Mouse (Mus musculus) layer of hippocampus, adult 11-12 months (tissue): ENCODE measurements around the gene Ptpn13.

ENCODE experiments used
- DNase-seq: peaks from one replicate; pipeline ENCODE4 v3.0.0; 2022; ENCODE audit warnings: low spot score

Gene Ptpn13

DNA sequence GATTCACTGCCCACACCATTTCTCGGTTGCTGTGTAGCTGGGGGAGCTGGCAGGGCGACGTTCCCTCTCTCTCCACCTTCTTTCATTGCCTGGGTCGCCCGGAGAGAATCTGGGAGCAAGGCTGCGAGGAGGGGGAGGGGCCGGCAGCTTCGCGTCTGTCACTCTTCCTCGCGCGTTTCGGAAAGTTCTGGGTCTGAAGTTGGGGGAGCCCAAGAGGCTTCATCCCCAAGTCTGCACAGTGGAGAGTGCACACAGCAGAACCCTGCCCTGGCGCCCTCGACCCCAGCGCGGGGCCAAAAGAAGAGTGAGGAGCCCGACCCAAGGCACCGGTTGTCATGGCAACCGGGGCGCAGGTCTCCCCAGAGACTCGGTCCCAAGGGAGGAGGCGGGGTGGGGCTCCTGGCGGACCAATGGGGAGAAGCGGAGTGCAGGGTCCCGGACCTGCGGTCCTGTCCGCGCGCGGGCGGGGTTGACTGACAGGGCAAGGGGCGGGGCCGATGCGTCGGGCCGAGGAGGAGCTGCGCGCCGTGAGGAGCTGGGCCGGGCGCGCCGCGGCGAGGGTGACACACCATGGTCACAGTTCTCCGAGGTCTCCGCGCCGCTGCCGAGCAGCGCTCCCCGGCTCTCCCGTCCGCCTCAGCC lies at the start of gene Ptpn13:
TSS of gene Ptpn13 (plus strand) at position 515 of the 642 bp plus-strand sequence.
- DNase-seq = peak; percentile 89

DNA sequence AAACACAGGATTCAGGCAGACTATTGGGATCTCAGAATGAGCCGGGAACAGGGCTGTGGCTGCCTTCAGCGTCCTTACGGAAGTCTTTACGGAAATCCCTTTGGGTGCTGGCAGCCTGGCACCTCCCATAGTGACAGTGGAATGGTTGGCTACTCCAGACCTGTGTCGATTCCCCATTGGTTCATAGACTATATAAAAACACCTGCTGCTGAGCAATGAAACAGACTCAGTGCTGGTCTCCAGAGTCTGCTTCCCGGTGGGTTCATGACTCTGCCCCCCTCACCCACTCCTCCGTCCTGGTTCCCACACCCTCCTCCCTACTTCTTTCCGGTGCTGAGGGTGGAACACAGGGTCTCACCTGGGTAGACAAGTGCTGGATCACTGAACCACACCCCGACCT lies 49.8 kb upstream of the Ptpn13 start:
- no peak for DNase-seq

DNA sequence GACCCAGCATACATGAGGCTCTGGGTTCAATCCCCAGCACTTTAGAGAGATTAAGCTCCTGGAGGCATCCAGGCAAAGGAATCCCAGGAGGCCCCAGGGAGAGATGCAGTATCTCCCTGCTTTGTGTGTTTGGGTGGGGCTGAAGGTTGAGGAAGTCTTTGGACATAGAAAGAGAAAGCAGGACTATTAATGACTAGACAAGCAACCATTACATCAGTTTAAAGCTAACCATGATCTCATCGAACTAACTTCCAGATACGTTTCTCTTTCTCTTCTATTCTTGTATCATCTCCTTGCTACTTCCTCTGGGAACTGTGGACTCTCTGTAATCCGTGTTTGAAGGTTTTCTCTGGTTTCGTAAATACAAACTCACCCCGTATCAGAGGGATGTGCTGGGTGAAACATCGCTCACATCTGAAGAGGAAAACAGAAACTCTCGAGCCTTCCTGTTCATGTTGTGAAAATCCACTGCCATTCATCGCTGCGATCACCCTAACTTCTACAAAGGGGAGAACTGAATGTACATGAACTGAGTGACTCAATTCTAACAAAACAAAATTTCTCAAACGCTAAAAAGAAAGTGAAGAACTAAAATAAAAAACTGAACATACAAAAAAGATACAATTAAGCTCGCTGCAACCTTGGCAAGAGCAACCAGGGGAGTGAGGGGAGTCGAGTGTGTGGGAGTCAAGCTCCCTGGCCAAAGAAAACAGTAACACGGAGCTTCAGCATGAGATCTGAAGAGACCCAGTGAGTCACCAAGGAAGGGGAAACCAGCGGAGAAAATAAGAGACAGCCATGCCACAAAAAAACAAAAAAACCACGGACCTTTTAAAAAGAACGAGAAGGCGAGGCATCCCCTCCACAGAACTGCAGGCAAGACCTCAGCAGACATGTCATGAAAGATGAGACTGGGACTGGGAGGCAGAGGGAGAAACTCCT lies 48.4 kb upstream of the Ptpn13 start:
- no peak for DNase-seq

DNA sequence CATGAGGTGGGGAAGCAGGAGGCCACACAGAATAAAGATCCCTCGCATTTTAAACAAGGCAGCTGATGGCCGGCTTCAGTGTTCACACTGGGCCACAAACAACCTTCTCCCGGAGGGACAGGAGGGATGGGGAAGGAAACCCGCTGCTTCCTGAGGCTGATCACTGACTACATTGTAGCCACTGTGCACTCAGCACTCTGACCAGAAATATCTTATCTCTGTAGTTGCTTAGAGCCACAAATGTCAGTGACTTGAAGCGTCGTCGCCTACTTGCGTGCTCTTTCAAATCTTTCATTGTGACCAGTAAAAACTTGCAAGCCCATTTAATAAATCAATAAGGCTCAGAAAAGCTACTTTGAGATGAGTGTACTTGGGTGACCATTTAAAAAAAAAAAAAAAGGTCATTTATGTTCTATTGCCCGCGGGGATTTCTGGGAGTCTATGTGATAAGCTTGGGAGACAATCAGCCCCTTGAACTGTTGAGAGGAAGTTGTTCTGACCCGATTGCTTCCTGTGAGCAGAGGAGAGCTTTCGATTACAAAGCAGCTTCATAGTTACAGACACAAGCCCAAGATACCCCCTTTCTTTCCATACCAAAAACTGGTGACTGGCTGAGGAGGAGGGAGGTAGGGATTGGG lies 47.4 kb upstream of the Ptpn13 start:
- no peak for DNase-seq

DNA sequence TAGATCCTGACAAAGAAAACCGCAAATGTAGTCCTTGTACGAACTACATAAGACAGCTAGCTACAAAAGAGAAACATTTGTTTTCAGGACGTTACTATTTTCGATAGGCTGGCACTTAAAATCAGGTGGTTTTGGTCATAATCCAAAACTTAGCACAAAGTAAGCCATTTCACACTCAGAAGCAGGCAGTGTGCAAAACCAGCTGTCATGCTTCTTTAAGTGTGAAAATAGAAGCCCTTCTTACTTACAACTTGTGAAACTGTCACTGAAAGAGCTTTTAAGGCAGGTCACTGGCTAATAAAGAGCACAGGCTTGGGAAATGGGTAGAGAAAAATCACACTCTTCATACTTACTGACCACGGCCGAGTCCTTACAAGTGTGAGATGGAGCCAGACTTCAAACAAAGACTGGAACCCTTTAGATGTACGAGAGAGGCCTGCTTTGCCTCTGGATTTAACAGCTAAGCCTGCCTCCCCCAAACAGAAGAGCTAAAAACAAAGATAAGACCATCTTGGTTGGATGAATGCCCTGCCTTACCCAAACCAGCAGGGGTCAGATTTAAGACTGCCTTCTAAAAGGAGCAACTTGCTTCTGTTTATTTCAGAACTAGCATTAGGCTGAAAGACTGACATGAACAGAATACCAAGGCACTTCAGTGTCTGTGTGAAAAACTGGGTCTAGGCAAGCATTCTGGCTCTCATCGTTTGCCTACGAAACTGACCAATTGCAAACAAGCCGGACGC lies 44.0 kb upstream of the Ptpn13 start:
- DNase-seq = no peak

DNA sequence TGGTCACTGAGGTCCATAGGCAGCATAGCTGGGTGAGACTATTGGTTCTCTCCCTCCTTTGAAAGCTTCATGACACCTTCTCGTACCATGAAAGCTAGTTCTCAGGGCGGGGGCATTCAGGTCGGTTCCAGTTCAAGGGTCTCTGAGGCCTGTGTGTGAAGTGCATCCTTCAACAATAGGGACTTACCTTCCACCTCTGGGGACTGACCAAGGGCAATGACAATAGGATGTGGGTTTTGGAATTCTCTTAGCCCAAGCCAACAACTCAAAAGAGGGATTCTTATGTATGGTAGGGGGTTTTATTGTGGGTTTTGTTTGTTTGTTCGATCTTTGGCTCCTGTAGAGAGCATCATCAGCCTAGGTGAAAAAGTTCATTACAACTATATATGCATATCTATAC lies 42.0 kb upstream of the Ptpn13 start:
- no peak for DNase-seq

DNA sequence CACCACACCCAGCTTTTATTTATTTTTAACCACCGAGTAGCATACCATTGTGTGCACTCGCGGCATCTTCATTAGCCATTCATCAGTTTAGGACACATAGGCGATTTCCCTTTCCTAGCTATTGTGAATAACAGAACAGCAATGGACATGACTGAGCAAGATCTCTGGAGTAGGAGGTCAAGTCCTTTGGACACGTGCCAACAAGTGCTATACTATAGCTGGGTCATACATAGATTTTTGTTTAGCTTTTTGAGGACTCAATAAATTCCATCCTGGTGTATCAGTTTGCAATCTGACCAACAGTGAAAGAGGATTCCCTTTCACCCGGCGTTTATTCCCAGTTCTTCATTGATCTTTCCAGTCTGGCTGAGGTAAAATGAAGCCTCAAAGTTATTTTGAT lies 41.0 kb upstream of the Ptpn13 start:
- no peak for DNase-seq

DNA sequence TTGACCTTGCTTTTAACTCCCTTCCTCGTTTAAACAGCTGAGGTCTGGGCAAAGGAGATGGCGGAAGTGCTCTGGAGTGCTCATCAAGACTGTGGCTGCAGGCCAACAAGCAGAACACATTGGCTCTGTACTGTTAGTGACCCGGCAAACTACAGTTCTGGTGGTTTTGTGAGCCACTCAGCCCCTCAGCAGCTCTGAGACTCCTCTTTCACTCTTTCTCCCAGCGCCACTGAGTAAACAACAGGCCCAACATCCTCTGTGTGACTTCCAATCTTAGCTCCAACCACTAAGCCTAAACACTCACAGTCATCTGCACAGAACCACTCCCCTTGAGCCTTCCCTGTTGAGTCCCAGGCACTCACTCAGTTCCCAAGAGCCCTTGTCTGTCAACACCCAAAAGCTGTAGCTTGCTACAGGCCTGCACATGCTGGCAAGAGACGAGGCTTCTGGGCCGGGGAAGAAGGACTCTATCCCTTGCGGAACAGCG lies 37.4 kb upstream of the Ptpn13 start:
- no peak for DNase-seq

DNA sequence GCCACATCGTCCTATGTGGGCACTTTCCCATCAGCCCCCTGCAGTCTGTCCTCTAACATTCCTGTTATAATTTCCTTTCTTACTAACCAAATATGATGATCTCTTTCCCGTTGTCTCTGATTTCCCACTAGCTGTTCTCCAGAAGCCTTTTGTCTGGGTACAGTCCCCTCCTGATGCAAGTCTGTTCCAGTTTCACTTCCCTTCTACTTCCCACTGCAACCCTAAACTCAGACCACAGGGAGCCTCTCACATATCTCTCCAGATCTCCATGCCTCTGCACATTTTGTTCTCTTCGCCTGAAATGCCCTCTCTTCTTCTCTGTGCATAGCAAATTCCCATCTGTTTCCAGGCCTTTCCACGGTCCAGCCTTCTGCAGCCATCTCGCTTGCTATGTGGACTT lies 35.6 kb upstream of the Ptpn13 start:
- DNase-seq = no peak

DNA sequence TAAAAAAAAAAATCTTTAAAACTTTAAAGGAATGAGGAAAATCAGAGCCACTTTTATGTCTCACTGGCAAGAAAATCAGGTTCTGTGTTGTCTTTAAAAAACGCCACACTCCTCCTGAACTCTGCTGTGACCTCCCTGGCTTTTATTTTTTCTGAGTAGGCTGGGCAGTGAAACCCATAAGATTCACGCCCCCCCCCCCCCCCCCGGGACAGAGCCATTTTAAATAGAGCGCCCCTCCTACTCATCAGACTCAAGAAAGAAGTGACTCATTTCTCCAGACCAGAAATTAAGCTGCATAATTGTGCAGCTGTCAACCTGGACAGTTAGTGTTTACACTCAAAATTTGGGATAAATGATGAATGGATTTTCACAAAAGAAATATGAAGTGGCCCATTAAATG lies 31.8 kb upstream of the Ptpn13 start:
- no peak for DNase-seq

DNA sequence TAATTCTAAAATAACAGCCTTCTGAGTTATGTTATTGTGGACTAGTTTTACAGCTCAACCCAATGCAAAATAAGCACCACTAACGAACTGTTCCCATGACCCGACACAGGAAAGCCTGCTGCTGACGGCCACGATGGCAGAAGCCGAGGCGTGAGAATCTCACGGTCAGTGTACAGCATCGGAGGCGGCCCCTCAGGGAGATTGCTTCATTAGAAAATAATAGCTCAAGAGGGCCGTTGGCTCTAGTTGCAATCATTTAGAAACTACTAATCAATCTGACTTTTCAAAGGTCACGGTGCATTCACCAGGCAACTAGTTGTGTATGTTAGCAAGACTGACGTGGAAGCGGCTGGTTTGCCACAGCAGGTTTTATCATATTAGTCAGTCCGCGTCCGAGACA lies 31.2 kb upstream of the Ptpn13 start:
- no peak for DNase-seq

DNA sequence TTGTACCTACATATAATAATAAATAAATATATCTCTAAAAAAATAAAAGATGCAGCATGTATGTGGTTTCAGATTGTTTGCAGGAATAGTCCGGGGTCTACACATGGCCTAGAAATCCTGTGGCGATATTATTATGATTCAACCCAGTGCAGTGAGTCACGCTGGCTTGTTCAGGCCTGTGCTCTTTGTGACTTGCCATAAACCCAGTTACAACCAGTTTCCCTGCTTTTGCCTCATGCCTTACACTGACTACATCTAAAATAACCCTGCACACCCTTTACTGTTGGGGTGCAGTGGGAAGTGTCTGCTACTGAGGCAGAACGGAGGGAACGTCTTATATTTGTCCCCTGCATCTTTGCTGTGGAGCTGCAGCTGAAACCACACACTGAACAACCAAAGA lies 29.3 kb upstream of the Ptpn13 start:
- DNase-seq = no peak

DNA sequence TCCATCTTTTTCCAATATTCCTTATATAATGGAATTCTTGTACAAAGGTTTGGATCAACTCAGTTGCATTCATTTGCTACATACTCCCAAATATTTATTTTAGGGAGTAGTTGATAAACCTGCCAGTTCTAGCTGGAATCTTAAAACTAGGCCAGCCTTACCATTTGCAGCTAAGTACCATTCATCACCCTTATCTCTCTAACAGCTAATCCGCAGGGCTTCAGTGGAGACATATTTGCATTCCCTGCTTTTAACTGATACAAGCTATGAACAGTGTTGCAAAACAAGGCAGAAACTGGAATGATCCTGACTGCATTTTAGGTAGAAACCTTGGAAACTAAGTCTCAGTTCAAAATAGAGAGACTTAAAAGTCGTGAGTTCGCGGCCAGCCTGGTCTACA lies 27.6 kb upstream of the Ptpn13 start:
- DNase-seq = no peak

DNA sequence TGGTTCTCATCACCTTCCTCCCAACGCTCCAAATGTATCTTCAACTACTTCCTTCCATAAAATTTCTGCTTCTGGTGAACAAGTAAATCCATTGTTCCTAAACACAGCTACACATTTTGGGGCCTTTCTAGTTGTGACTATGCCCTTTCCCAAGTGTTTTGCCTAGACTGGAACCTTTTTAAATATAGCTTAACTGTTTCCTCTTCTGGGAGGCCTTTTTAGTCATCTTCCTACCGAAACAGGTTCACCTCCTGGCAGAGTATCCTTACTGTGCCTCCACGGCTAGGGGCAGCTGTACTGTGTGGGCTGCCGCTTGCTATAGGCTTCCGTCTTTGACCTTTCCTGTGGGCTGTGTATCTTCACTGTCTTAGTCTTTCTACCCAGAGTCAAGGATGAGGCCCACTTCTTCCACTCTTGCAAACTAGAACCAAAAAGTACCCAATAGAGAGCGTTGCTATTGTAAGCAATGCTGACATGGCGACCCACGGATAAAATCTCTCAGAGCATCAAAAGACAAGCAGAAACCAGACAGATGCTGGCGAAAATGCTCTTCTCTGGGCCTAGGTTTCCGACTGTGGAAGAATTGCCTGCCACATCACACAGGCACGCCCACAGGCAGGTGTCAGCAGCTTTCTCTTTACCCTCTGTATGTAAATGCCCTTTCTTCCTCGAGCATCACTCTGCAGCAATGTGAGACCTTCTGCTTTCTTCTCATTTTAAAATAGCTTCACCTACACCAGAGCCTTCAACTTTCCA lies 20.6 kb upstream of the Ptpn13 start:
- DNase-seq = no peak

DNA sequence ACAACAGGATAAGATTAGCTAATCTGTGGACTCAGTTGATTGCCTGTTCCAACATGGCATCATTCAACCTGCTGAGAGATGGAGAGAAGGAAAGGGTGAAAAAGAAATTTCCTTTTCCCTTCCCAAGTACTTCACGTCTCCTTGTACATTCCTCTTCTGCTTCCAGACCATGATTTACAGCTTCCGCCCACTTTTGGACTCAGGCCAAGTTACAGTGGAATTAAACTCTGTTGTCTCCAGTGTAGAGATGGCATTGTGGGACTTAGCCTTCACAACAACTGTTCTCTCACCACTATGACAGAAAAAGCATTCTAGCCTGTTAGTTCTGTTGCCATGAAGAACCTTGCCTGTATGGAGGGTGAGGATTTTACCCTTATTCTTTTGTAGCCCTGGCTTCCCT lies 19.1 kb upstream of the Ptpn13 start:
- DNase-seq = no peak

DNA sequence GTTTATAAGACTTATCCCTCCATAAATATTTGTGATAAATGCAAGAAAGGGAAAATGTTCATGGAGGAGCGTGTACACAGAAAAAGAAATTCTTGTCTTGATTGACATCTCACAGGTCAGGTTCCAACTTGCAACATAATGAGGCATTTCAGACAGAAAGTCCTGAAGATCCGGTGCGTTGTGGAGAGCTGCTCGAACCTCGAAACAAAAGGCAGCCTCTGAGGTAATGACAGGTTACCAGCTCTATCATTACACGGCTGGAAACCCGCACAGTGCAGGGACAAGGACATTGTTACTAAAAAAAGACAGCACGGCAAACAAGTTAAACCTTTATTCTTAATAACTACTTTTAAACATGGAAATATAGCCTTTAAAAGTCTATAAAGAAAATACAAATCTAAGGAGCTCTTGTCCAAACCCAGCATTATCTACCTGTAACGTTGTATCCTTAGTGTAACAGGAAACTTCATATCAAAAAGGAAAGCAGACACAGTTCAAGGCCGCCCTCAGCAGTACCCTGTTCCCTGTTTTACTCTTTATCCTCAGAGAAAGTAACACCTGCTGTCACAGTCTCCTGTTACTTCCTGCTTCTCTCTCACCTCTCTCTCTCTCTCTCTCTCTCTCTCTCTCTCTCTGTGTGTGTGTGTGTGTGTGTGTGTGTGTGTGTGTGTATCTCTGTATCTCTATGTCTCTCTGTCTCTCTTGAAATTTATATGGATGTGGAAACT lies 12.8 kb upstream of the Ptpn13 start:
- no peak for DNase-seq

DNA sequence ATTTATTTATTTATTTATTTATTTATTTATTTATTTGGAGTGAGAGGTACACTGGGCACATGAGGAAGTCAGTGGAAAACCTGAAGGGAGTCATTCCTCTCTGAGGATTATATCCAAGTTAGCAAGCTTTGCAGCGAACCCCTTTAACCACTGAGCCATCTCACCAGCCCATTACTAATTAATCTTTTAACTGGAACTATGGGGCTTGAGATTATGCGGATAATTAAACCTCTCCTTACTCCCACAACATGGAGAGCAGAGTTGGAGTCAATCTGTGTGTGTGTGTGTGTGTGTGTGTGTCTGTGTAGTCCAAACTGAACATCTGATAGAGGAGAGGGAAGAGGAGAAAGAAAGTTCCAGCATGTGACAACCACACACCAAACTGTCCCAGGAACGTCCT lies 10.4 kb upstream of the Ptpn13 start:
- DNase-seq = no peak

DNA sequence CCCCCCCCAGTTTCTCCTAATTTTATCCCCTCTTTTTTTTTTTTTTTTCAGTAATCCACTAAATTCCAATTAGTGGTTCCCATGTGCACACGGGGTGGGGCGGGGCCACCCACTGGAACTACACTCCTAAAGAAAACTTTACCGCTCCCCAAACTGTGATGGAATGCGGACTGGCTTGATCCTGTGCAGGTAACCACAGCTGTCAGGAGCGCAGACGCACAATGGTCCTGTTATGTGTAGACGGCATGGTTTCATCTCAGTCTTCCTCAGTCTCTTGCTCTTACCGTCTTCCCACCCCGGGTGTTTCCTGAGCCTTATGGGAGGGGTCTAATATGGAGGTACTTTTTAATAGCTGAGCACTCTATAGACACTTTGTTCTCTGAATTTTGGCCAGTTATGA lies 7.0 kb upstream of the Ptpn13 start:
- DNase-seq = no peak

DNA sequence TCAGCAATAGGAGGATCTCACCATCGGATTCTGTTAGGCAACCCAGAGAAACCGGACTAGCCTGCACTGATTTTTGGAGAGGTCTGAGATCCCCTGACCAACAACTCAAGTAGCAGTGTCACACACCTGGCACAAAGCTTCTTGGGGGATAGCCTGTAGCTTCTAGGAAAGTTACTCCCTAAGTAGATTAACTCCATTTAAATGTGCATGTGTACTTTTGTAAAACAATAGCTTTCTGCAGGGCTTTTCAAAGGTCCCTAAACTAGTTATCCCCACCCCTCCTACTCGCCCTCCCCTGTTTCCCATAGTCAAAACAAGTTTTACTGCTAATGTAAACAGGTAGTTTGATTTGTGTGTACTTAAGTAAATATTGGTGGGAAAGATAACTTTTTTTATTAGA lies 6.1 kb upstream of the Ptpn13 start:
- no peak for DNase-seq

DNA sequence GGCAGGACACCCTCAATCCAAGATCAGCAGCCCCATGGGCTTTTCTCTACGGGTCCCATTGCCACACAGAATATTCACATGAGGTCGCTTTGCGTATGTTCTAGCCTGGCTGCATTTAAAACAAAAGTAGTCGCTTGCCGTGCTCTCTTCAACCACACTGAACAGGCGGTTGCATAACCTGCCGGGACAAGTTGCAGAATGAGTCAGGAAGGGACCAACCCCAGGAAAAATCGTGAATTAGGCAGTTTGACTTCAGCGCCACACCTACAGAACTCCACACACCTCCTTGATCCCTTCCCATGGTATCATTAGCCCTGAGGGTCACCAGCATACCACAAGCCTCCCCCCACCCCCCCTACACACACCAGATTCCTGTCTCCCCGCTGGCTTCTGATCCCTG lies 4.4 kb upstream of the Ptpn13 start:
- DNase-seq = no peak

DNA sequence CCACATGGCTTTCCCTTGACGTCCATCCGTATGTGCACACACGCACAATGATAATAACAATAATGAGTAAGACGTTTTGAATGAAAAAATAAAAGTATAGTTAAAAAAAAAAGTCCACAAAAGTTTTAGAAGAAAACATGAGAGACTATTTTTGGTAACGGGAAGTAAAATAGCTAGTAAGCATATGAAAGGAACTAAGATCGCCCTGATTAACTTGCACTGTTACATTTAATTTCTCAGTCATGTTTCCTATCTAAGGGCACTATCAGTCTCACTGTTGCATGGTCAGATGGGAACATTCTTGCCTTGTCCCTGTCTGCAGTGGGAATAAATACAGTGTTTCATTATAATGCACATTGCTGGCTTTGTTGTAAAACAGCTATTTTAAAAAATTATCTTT lies 2.4 kb upstream of the Ptpn13 start:
- DNase-seq = no peak
